Mouse (Mus musculus): ENCODE data around the gene Med27.

DNA sequence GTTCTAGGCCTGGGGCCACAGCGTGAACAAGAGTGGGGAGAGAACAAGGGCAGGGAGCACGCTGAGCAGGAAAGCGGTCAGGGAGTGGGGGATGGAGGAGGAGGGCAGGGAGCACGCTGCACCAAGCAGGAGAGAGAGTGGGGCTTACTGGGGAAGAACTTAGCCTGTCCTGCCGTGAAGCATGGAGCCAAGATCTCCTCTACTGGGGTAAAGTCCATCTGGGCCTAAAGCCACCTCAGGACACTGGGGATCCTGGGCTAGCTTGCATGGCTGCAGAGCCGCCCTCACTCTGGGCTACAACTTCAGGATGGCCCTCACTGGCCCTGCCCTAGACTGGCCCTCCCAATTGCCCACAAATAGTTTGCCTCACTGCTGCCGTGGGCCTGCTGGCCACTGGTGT lies 174.9 kb downstream of the Med27 start:
- TF ChIP-seq CTCF (IDR thresholded peaks at IDR 0.05; ENCODE audit: low read depth) = no peak
- TF ChIP-seq EP300 (IDR thresholded peaks at IDR 0.05; ENCODE audit: low read depth) = no peak
